Mouse (Mus musculus) heart, embryonic 14.5 days (tissue): ENCODE results near the gene Erich2. TPM values are rescaled to one million over a fixed set of nuclear protein-coding genes. Genes with fewer than 3 reads are reported as not detected.
"Not testable (repeated sequence)": the region's sequence is repeated elsewhere in the genome, so short reads cannot be mapped to it uniquely, and the experiment has no call there.

Experiments
- ATAC-seq: fragments of 200-750 bp; cut with Nextera tagmentation; 2 replicates; pipeline ENCODE4 v1.8.0; 2017; ENCODE audit warnings: low read depth, moderate TSS enrichment; ENCODE audit not compliant: insufficient number of reproducible peaks, insufficient read depth, low FRiP score
- H3K27ac ChIP-seq, 2 experiments: fragments of 200-500 bp in 1 of 2; fragments of 300-500 bp in 1 of 2; sonication (generic) in 1 of 2; replicated peaks in 1 of 2; 2 replicates each; pipeline ENCODE4 v1.5.1; 2012 to 2014; ENCODE audit warnings: low read depth in 2 of 2, low read length in 2 of 2, control low read depth in 1 of 2, mild to moderate bottlenecking in 1 of 2, mixed read lengths in 1 of 2; ENCODE audit not compliant: control insufficient read depth in 1 of 2, insufficient read depth in 1 of 2
- H3K27me3 ChIP-seq: fragments of 300-500 bp; sonication (generic); 2 replicates; pipeline ENCODE4 v1.6.1; 2014; ENCODE audit warnings: mild to moderate bottlenecking, low read length, control low read depth; ENCODE audit not compliant: control insufficient read depth, insufficient read depth
- H3K36me3 ChIP-seq: fragments of 300-500 bp; sonication (generic); 2 replicates; pipeline ENCODE4 v1.6.1; 2014; ENCODE audit warnings: mild to moderate bottlenecking, control low read depth, low read length, mixed read lengths; ENCODE audit not compliant: control insufficient read depth, insufficient read depth
- H3K4me1 ChIP-seq, 2 experiments: fragments of 200-500 bp in 1 of 2; fragments of 300-500 bp in 1 of 2; sonication (generic) in 1 of 2; 2 replicates each; pipeline ENCODE4 v1.6.1; 2012 to 2014; ENCODE audit warnings: low read length in 2 of 2, control low read depth in 1 of 2, mixed read lengths in 1 of 2; ENCODE audit not compliant: control insufficient read depth in 2 of 2, insufficient read depth in 2 of 2
- H3K4me2 ChIP-seq: fragments of 300-500 bp; sonication (generic); 2 replicates; pipeline ENCODE4 v1.6.1; 2014; ENCODE audit warnings: mild to moderate bottlenecking, low read length
- H3K4me3 ChIP-seq, 2 experiments: fragments of 200-500 bp in 1 of 2; fragments of 300-500 bp in 1 of 2; sonication (generic) in 1 of 2; 2 replicates each; pipeline ENCODE4 v1.5.1; 2012 to 2014; ENCODE audit warnings: low read length in 2 of 2, mild to moderate bottlenecking in 2 of 2, control low read depth in 1 of 2, low read depth in 1 of 2, moderate library complexity in 1 of 2; ENCODE audit not compliant: control insufficient read depth in 1 of 2, insufficient read depth in 1 of 2
- H3K9ac ChIP-seq: fragments of 300-500 bp; sonication (generic); 2 replicates; pipeline ENCODE4 v1.6.1; 2014; ENCODE audit warnings: mild to moderate bottlenecking, low read length
- H3K9me3 ChIP-seq: fragments of 300-500 bp; sonication (generic); 2 replicates; pipeline ENCODE4 v1.6.1; 2016; ENCODE audit warnings: low read length, control low read depth; ENCODE audit not compliant: control insufficient read depth
- WGBS: fragments of 180-500 bp; shearing (Covaris S2); extraction: QIAGEN DNeasy Blood & Tissue Kit; methylation state at CpG from one replicate; pipeline ENCODE4 v1.1.7; 2014; 5-methylcytosine and 5-hydroxymethylcytosine counted together
- polyA plus RNA-seq: library from polyadenylated mRNA; unstranded; fragments of >200 nt; fragmentation: Nextera tagmentation; extraction: Ambion mirVana; gene quantifications from 2 replicates; pipeline ENCODE4 v1.2.1, GENCODE M21; 2014

Erich2 gene
- polyA plus RNA-seq, 1 experiment from 2014 or later, result 1.0 TPM

DNA sequence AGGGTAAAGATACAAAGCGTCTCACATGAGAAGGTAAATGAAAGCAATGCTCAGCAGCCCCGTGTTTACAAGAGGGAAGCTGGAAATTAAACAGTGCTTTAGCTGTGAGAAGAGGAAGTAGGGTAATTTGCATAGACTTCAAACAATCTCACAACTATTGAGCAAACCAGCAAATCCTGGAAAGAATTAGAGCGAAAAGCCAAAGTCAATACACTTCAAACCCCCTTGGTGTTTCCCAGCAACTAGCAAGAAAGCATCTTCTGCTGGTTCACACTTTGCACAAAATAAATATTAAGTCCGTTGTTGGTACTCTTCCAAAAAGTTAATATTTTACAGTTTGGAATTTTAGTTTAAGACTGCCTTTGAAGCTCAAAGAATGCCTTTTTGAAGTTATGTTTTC, 2.7 kb upstream of the Erich2 start:
- Histone ChIP-seq H3K4me1 (peaks cover 0 to 4% of the 10 kb centered on the region in 2 experiments; a peak in 2 of 4 replicates), H3K9me3 (no peaks in the 10 kb centered on the region), H3K4me3 (no peak overlapping the region), H3K36me3 (no peaks in the 10 kb centered on the region), H3K27me3 (no peaks in the 10 kb centered on the region; the same call in 1 of the 2 replicates), H3K27ac (no peak overlapping the region), H3K4me2 (no peak overlapping the region), H3K9ac (no peak overlapping the region)
- no peak for ATAC-seq
- WGBS, result 44% methylated on average over 4 of the region's 4 CpGs

DNA sequence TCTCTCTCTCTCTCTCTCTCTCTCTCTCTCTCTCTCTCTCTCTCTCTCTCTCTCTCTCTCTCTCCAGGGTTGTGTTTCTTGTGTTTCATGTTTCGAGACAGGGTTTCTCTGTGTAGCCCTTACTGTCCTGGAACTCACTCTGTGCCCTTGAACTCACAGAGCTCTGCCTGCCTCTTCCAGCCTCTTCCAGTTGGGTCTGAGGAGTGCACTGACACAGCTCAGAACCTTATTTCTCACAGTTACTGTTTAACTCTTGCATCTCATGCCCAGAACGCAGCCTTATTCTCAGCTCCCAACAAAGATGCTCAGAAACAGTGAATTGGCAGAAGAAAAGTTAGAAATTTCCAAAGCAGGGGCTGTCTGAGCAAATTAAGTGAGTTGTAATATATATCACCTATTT, 2.2 kb upstream of the Erich2 start:
- H3K9me3 ChIP-seq, result no peaks in the 10 kb centered on the region
- H3K4me1 ChIP-seq, result peaks cover 0 to 4% of the 10 kb centered on the region in 2 experiments; a peak in 2 of 4 replicates
- no peak overlapping the region for H3K4me2 ChIP-seq
- H3K4me3 ChIP-seq, result no peak overlapping the region
- no peaks in the 10 kb centered on the region for H3K36me3 ChIP-seq
- no peak for ATAC-seq
- H3K27ac ChIP-seq, result no peak overlapping the region
- 33% methylated on average over 2 of the region's 2 CpGs for WGBS
- no peak overlapping the region for H3K9ac ChIP-seq
- no peaks in the 10 kb centered on the region; the same call in 1 of the 2 replicates for H3K27me3 ChIP-seq

GRCm38 (mm10) chr2:70509021-70509632, 508 bp downstream of the Erich2 start:
- peak overlapping the region; percentile 58 to 61 for H3K4me3 ChIP-seq
- under 1% methylated on average over 53 of the region's 56 CpGs for WGBS
- H3K27me3 ChIP-seq, result no peaks in the 10 kb centered on the region; the same call in 1 of the 2 replicates
- peak; percentile 91 for ATAC-seq
- H3K27ac ChIP-seq, result no peak overlapping the region
- no peaks in the 10 kb centered on the region for H3K36me3 ChIP-seq
- H3K4me2 ChIP-seq, result peak overlapping the region; percentile 89
- no peaks in the 10 kb centered on the region for H3K9me3 ChIP-seq
- peak overlapping the region; percentile 61 for H3K9ac ChIP-seq
- peaks cover 0 to 4% of the 10 kb centered on the region in 2 experiments; a peak in 2 of 4 replicates for H3K4me1 ChIP-seq

DNA sequence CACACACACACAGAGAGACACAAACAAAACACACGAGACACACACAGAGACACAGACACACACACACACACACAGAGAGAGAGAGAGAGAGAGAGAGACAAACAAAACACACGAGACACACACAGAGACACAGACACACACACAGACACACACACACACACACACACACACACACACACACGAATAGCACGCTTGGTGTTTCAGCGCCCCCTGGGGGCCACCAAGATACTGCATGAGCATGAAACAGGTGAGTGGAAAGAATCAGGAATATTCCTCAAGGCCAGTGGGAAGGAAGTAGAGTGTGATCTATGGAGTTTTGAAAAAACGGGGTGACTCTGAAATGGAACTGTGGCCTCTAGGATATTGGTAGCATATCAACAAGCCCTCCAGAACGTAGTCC, 29.7 kb downstream of the Erich2 start:
- not testable (repeated sequence) for H3K9ac ChIP-seq, H3K27me3 ChIP-seq, H3K36me3 ChIP-seq, H3K4me1 ChIP-seq, H3K4me2 ChIP-seq, H3K9me3 ChIP-seq, H3K27ac ChIP-seq, H3K4me3 ChIP-seq, ATAC-seq
- 43% methylated on average over 7 of the region's 7 CpGs for WGBS

DNA sequence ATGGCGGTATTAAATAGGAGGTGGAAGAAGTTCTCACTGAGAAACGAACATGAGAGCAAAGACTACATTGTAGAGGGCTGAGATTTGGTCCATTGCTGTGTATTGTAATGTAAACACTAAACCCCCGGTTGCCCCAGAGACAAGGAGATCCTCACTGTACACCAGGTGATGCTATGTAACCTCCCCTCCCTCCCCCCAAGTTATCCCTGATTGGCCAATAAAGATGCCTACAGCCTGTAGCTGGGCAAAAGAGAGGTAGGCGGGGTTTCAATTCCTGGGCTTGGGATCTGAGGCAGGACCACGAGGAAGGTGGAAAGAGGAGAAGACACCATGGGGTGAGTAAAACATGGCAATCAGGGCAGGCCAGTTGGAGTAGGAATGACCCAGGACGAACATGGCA, 42.1 kb downstream of the Erich2 start:
- no peak for ATAC-seq
- 45% methylated on average over 6 of the region's 6 CpGs for WGBS
- no peak overlapping the region for H3K4me2 ChIP-seq
- no peaks in the 10 kb centered on the region for H3K4me1 ChIP-seq
- H3K36me3 ChIP-seq, result no peaks in the 10 kb centered on the region
- H3K9me3 ChIP-seq, result no peaks in the 10 kb centered on the region
- no peak overlapping the region for H3K4me3 ChIP-seq
- no peak overlapping the region for H3K9ac ChIP-seq
- H3K27ac ChIP-seq, result no peak overlapping the region
- no peaks in the 10 kb centered on the region for H3K27me3 ChIP-seq

DNA sequence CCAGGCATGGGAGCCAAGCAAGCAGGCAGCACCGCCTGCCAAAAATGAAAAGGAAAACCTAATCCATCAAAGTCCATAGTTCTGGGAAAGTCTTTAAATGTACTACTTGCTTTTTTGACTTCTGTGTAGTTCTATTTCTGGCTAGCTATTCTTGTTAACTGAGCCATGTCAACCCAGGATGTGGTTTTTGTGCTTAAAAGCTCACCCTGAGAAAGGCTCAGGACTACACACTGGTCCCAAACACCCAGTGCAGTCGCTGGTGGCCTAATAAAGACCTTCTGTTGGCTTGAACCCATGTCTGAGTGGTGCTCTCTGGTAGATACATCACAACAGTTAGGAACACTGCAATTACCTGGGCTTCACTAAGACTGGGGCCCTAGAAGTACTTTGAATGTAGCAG, 42.8 kb downstream of the Erich2 start:
- no peak for ATAC-seq
- Histone ChIP-seq H3K9me3 (no peaks in the 10 kb centered on the region), H3K27me3 (peaks cover 4% of the 10 kb centered on the region; the same call in 1 of the 2 replicates), H3K9ac (no peak overlapping the region), H3K4me2 (no peak overlapping the region), H3K27ac (no peak overlapping the region), H3K4me3 (no peak overlapping the region), H3K36me3 (no peaks in the 10 kb centered on the region), H3K4me1 (no peaks in the 10 kb centered on the region)
- 81% methylated on average over 2 of the region's 2 CpGs for WGBS

DNA sequence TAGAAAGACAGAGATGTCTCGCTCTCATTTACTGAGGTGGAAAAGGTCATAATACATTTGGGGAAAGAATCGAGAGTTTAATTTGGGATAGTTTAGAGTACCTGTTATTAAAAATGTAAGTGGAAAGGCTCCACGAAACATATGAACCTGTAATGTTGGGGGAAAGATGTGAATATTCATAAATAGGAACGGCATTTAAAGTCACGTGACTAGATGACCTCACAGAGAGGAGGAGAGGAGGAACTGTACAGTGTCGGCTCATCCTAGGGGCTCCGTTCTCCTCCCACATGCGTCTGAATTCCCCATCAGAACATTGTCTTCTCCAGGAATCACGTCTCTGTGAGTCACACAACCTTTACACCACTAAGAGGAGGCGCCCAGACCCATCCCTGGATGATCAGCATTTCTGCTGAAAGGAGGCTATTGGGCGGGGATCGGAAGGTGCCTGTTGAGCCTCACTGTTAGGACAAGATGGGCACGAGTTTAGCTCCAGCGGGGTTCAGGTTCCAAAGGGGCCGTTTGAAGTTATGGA, 43.5 kb downstream of the Erich2 start:
- no peaks in the 10 kb centered on the region for H3K9me3 ChIP-seq
- no peak overlapping the region for H3K9ac ChIP-seq
- H3K27ac ChIP-seq, result no peak overlapping the region
- no peak for ATAC-seq
- H3K4me3 ChIP-seq, result no peak overlapping the region
- no peaks in the 10 kb centered on the region for H3K4me1 ChIP-seq
- 72% methylated on average over 15 of the region's 15 CpGs for WGBS
- H3K4me2 ChIP-seq, result no peak overlapping the region
- no peaks in the 10 kb centered on the region for H3K36me3 ChIP-seq
- peaks cover 7% of the 10 kb centered on the region; the same call in 1 of the 2 replicates for H3K27me3 ChIP-seq

DNA sequence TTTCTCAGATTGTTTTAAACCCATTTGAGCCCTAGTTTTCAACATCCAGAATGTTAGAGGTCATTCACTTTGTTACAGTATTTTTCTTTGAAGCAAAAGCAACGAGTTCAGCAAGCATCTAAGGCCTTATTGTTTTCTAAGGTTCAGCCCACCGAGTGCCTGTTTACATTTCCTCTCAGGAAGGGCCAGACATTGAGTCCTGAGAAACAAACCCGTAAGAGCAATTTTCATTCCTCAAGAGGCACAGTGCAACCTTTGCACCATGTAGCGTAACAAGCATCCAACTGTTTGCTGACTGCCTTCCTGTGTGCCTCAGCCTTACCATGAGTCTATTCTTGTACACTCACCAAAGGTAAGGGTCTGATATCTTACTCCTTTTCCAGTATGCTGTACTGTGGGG, 44.2 kb downstream of the Erich2 start, which contains the start of gene Gad1:
Gad1 (plus strand) TSS at position 301 of the 400 bp plus-strand sequence.
- WGBS, result 62% methylated on average over 4 of the region's 4 CpGs

More for the DNA sequence above, 44.2 kb downstream of the Erich2 start, which contains the start of gene Gad1:
- no peak within 1 kb of the TSS for H3K4me2 ChIP-seq
- no peak within 1 kb of the TSS for H3K4me3 ChIP-seq
- no peaks in the 10 kb centered on the region for H3K9me3 ChIP-seq
- no peak within 1 kb of the TSS for H3K9ac ChIP-seq
- no peaks in the 10 kb centered on the region for H3K36me3 ChIP-seq
- no peak within 1 kb of the TSS for H3K27ac ChIP-seq
- ATAC-seq, result no peak
- peaks cover 7% of the 10 kb centered on the region; the same call in 1 of the 2 replicates for H3K27me3 ChIP-seq
- H3K4me1 ChIP-seq, result no peaks in the 10 kb centered on the region
